Mouse (Mus musculus): ENCODE data around the gene Gm17332.

GRCm38 (mm10) chr11:31229966-31230365 is 47.7 kb upstream of the Gm17332 start:
- TF ChIP-seq CTCF (IDR thresholded peaks at IDR 0.05; ENCODE audit: borderline replicate concordance, extremely low read depth, insufficient read depth, insufficient read length) (no peak), POLR2A (IDR thresholded peaks at IDR 0.05; ENCODE audit: borderline replicate concordance, extremely low read depth, insufficient read depth, insufficient read length, poor library complexity, severe bottlenecking) (no peak)

All from brain, embryonic 14.5 days (tissue).